Comparison of ENCODE assay signal across 9 mouse cellular contexts in the genomic region with DNA sequence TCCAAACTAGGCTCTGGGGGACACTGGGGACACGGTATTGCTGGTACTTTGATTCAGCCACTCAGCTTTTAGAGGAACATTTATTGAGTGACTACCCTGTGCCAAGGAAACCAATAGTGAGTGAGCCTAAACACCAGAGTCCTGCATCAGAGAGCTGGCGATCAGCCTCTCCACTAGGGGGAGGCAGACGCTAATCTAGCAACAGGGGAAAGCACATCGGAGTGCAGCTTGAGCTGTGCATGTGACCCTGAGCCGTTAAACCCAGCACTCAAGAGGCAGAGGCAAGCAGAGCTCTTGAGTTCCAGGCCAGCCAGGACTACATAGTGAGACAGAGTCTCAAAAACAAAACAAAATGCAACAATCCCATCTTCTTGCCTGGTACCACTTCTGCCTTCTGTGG. TPM values are rescaled to one million over a fixed set of nuclear protein-coding genes. Genes with fewer than 3 reads are reported as not detected.
DNase-seq lines count a peak whose midpoint lies in the region; ATAC-seq and TF ChIP-seq lines count a peak whose summit lies in the region.
"Had no signal": no experiment of that assay in that cellular context is flagged by ENCODE, and none has a peak within 500 bp of the region (broad histone marks: within the 10 kb centered on the region; RNA-seq: fewer than 3 reads in every experiment).

No protein-coding gene starts in this region.

- no peak overlapping the region for H3K4me2 ChIP-seq in neural tube, embryonic 11.5 days (ENCODE audit: low read depth)
- no peak overlapping the region for H3K4me2 ChIP-seq in neural tube, embryonic 15.5 days
- H3K4me2 ChIP-seq in liver, embryonic 14.5 days (ENCODE audit: low read depth), result no peak overlapping the region

- peak; percentile 8 for DNase-seq in cerebellum, adult 8-10 months
- DNase-seq in cerebellum, adult 11-12 months, result no peak
- DNase-seq in neural tube, embryonic 11.5 days (ENCODE audit: low spot score), result peak; percentile 45
- DNase-seq in c-Kit-positive CD71-negative TER-119-negative erythroid progenitor cells, embryonic 14.5 days (ENCODE audit: low read depth), result peak; percentile 38
- DNase-seq in liver, embryonic 14.5 days (ENCODE audit: low read depth in 3 of 3, low spot score in 3 of 3), result peak in 1 of 3 experiments; percentile 30
- peak; percentile 22 to 38 for DNase-seq in spleen, postnatal 36 days (ENCODE audit: low spot score in 2 of 2)

- no peak for TF ChIP-seq EP300 in liver, embryonic 14.5 days (IDR thresholded peaks at IDR 0.05; ENCODE audit: low read depth)

- peak; percentile 82 for TF ChIP-seq CTCF in liver, embryonic 14.5 days (IDR thresholded peaks at IDR 0.05; ENCODE audit: low read depth)

- no peaks in the 10 kb centered on the region for H3K36me3 ChIP-seq in neural tube, embryonic 11.5 days (ENCODE audit: control insufficient read depth, insufficient read depth, low read length)
- no peaks in the 10 kb centered on the region for H3K36me3 ChIP-seq in neural tube, embryonic 15.5 days
- no peaks in the 10 kb centered on the region for H3K36me3 ChIP-seq in liver, embryonic 14.5 days (replicated peaks; ENCODE audit: control insufficient read depth, insufficient read depth, low read depth)

- WGBS in neural tube, embryonic 11.5 days, result 15% methylated on average over 5 of the region's 5 CpGs
- WGBS in neural tube, embryonic 15.5 days, result 14% methylated on average over 5 of the region's 5 CpGs
- WGBS in liver, embryonic 14.5 days (ENCODE audit: insufficient replicate concordance), result 13% methylated on average over 5 of the region's 5 CpGs

- no peak for ATAC-seq in neural tube, embryonic 11.5 days (ENCODE audit: insufficient read depth, low FRiP score, low TSS enrichment)
- ATAC-seq in neural tube, embryonic 15.5 days (ENCODE audit: low FRiP score), result no peak
- peak; percentile 61 to 72 for ATAC-seq in hematopoietic stem cell, adult 5-6 weeks (replicated peaks in 1 of 2; ENCODE audit: insufficient read depth in 1 of 2, low FRiP score in 2 of 2, low TSS enrichment in 1 of 2, low read depth in 1 of 2, poor library complexity in 2 of 2, severe bottlenecking in 2 of 2)
- no peak for ATAC-seq in liver, embryonic 14.5 days (ENCODE audit: insufficient read depth)
- ATAC-seq: Patski had no signal

- peaks cover 5% of the 10 kb centered on the region; the same call in 1 of the 2 replicates for H3K4me1 ChIP-seq in neural tube, embryonic 11.5 days (ENCODE audit: control insufficient read depth, insufficient read depth, low read length)
- peaks cover 16% of the 10 kb centered on the region for H3K4me1 ChIP-seq in neural tube, embryonic 15.5 days
- H3K4me1 ChIP-seq in liver, embryonic 14.5 days (replicated peaks; ENCODE audit: control insufficient read depth in 2 of 2, insufficient read depth in 2 of 2, low read length in 1 of 2), result no peaks in the 10 kb centered on the region

- H3K27me3 ChIP-seq in neural tube, embryonic 11.5 days (ENCODE audit: control insufficient read depth, insufficient read depth, low read length), result no peaks in the 10 kb centered on the region
- H3K27me3 ChIP-seq in neural tube, embryonic 15.5 days (replicated peaks), result no peaks in the 10 kb centered on the region; the same call in 1 of the 2 replicates
- H3K27me3 ChIP-seq in liver, embryonic 14.5 days (ENCODE audit: control insufficient read depth, insufficient read depth, low read length), result no peaks in the 10 kb centered on the region

- no peak overlapping the region for H3K4me3 ChIP-seq in neural tube, embryonic 11.5 days (ENCODE audit: low read depth, low read length)
- no peak overlapping the region for H3K4me3 ChIP-seq in neural tube, embryonic 15.5 days (replicated peaks)
- H3K4me3 ChIP-seq in liver, embryonic 14.5 days (ENCODE audit: insufficient read depth in 1 of 2, low read depth in 2 of 2, low read length in 2 of 2), result no peak overlapping the region

- H3K9me3 ChIP-seq in neural tube, embryonic 11.5 days (ENCODE audit: control insufficient read depth, low read length), result no peaks in the 10 kb centered on the region
- H3K9me3 ChIP-seq in neural tube, embryonic 15.5 days (replicated peaks), result no peaks in the 10 kb centered on the region
- H3K9me3 ChIP-seq in liver, embryonic 14.5 days (ENCODE audit: control insufficient read depth, low read length), result no peaks in the 10 kb centered on the region

- H3K27ac ChIP-seq in neural tube, embryonic 11.5 days (ENCODE audit: low read depth, low read length), result no peak overlapping the region
- H3K27ac ChIP-seq in neural tube, embryonic 15.5 days (replicated peaks), result no peak overlapping the region
- no peak overlapping the region for H3K27ac ChIP-seq in liver, embryonic 14.5 days

- no peak overlapping the region for H3K9ac ChIP-seq in neural tube, embryonic 11.5 days (ENCODE audit: low read length)
- no peak overlapping the region for H3K9ac ChIP-seq in neural tube, embryonic 15.5 days (replicated peaks)
- no peak overlapping the region for H3K9ac ChIP-seq in liver, embryonic 14.5 days (replicated peaks)

RNA-seq across cellular contexts. Expression of a gene that starts 0.6 kb away (rescaled TPM):
- polyA plus RNA-seq in neural tube, embryonic 11.5 days (2014; fragmentation: Nextera tagmentation; extraction: Ambion mirVana), result 0.24 and 0.31 TPM in 2 replicates
- polyA plus RNA-seq in neural tube, embryonic 15.5 days (2015; fragmentation: Nextera tagmentation; extraction: Ambion mirVana), result 0.44 and 1.0 TPM in 2 replicates
- total RNA-seq in hematopoietic stem cell, adult 5-6 weeks (2017), result 0.06 and 0.40 TPM in 2 replicates
- polyA plus RNA-seq in liver, embryonic 14.5 days (2012; rRNA removed), result 0.08 and 0.09 TPM in 2 replicates
- polyA plus RNA-seq in liver, embryonic 14.5 days (2014; fragmentation: Nextera tagmentation; extraction: Ambion mirVana), result 0.24 and 0.29 TPM in 2 replicates

RNA-seq across cellular contexts. Expression of a gene that starts 45.9 kb away (rescaled TPM):
- 18.3 and 20.4 TPM in 2 replicates for polyA plus RNA-seq in neural tube, embryonic 11.5 days (2014; fragmentation: Nextera tagmentation; extraction: Ambion mirVana)
- 41.2 and 50.1 TPM in 2 replicates for polyA plus RNA-seq in neural tube, embryonic 15.5 days (2015; fragmentation: Nextera tagmentation; extraction: Ambion mirVana)
- not detected in 2 replicates for total RNA-seq in hematopoietic stem cell, adult 5-6 weeks (2017)
- 0.08 and 0.10 TPM in 2 replicates for polyA plus RNA-seq in liver, embryonic 14.5 days (2012; rRNA removed)
- 0.04 and 0.14 TPM in 2 replicates for polyA plus RNA-seq in liver, embryonic 14.5 days (2014; fragmentation: Nextera tagmentation; extraction: Ambion mirVana)
- polyA plus RNA-seq: Patski had no signal

RNA-seq across cellular contexts. Expression of a gene that starts 47.7 kb away (rescaled TPM):
- 0.45 and 0.87 TPM in 2 replicates for polyA plus RNA-seq in neural tube, embryonic 11.5 days (2014; fragmentation: Nextera tagmentation; extraction: Ambion mirVana)
- polyA plus RNA-seq in neural tube, embryonic 15.5 days (2015; fragmentation: Nextera tagmentation; extraction: Ambion mirVana), result 1.1 and 2.0 TPM in 2 replicates
- total RNA-seq in hematopoietic stem cell, adult 5-6 weeks (2017), result 0.50 and 0.79 TPM in 2 replicates
- polyA plus RNA-seq in liver, embryonic 14.5 days (2012; rRNA removed), result 0.02 TPM in 2 replicates
- not detected in 2 replicates for polyA plus RNA-seq in liver, embryonic 14.5 days (2014; fragmentation: Nextera tagmentation; extraction: Ambion mirVana)

Comparison
In these comparisons a context has a peak if more than half of its experiments do, and no peak if none do; other contexts are left out.
1. ATAC-seq: peak in hematopoietic stem cell, adult 5-6 weeks (2 of 2); none in neural tube, embryonic 11.5 days (single experiment), neural tube, embryonic 15.5 days (single experiment) and liver, embryonic 14.5 days (single experiment).
2. RNA of a gene that starts 45.9 kb away (polyA plus RNA-seq): 41.2 to 50.1 TPM in neural tube, embryonic 15.5 days and 18.3 to 20.4 TPM in neural tube, embryonic 11.5 days; 0.04 to 0.14 TPM in liver, embryonic 14.5 days; every median in the first group is over 10 times any median in the second.